Mouse (Mus musculus) forebrain, embryonic 16.5 days (tissue): ENCODE data around the gene Ftcd. TPM values are rescaled to one million over a fixed set of nuclear protein-coding genes. Genes with fewer than 3 reads are reported as not detected.

Experiments
- ATAC-seq: fragments of 200-750 bp; cut with Nextera tagmentation; 2 replicates; pipeline ENCODE4 v1.8.0; 2017; ENCODE audit warnings: mild to moderate bottlenecking, moderate library complexity
- H3K27ac ChIP-seq: fragments of 300-500 bp; sonication (generic); 2 replicates; pipeline ENCODE4 v1.5.1; 2014; ENCODE audit warnings: low read length, control low read depth
- H3K27me3 ChIP-seq: fragments of 300-500 bp; sonication (generic); replicated peaks from 2 replicates; pipeline ENCODE4 v1.6.1; 2014; ENCODE audit warnings: low read length; ENCODE audit not compliant: control insufficient read depth, insufficient read depth
- H3K36me3 ChIP-seq: fragments of 300-500 bp; sonication (generic); 2 replicates; pipeline ENCODE4 v1.6.1; 2014; ENCODE audit not compliant: control insufficient read depth, insufficient read depth
- H3K4me1 ChIP-seq: fragments of 300-500 bp; sonication (generic); replicated peaks from 2 replicates; pipeline ENCODE4 v1.6.1; 2014; ENCODE audit warnings: low read length; ENCODE audit not compliant: control insufficient read depth, insufficient read depth
- H3K4me2 ChIP-seq: fragments of 300-500 bp; sonication (generic); 2 replicates; pipeline ENCODE4 v1.6.1; 2014; ENCODE audit warnings: mild to moderate bottlenecking, low read length, control low read depth
- H3K4me3 ChIP-seq: fragments of 300-500 bp; sonication (generic); replicated peaks from 2 replicates; pipeline ENCODE4 v1.5.1; 2014; ENCODE audit warnings: mild to moderate bottlenecking, low read length, control low read depth
- H3K9ac ChIP-seq: fragments of 300-500 bp; sonication (generic); replicated peaks from 2 replicates; pipeline ENCODE4 v1.6.1; 2014; ENCODE audit warnings: low read depth, low read length, control low read depth
- H3K9me3 ChIP-seq: fragments of 300-500 bp; sonication (generic); 2 replicates; pipeline ENCODE4 v1.6.1; 2016; ENCODE audit warnings: low read length; ENCODE audit not compliant: control insufficient read depth
- WGBS: fragments of 180-500 bp; shearing (Covaris S2); extraction: QIAGEN DNeasy Blood & Tissue Kit; methylation state at CpG from one replicate; pipeline ENCODE4 v1.1.7; 2014; 5-methylcytosine and 5-hydroxymethylcytosine counted together
- polyA plus RNA-seq: library from polyadenylated mRNA; unstranded; fragments of >200 nt; fragmentation: Nextera tagmentation; extraction: Ambion mirVana; gene quantifications from 2 replicates; pipeline ENCODE4 v1.2.1, GENCODE M21; 2015

The Ftcd gene
- polyA plus RNA-seq, 1 experiment from 2014 or later = 0.15 TPM

DNA sequence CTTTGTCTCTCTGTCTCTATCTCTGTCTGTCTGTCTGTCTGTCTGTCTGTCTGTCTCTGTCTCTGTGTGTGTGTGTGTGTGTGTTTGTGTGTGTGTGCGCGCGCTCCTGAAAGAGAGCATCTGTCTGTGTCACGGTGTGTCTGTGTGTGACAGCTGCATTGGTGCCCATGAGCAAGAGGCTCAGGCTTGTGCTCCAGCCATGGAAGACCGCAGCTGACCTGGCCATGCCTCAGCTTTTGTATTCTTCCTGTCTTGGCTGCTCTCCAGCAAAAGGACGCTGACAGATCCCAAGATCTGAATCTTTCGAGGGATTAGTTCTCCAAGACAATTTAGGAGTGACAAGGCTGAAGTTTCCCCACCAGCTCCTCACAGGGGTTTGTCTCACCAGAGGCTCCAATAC is 49.5 kb downstream of the Ftcd start:
- no peaks in the 10 kb centered on the region for H3K9me3 ChIP-seq
- H3K36me3 ChIP-seq = no peaks in the 10 kb centered on the region
- no peaks in the 10 kb centered on the region for H3K27me3 ChIP-seq
- H3K4me2 ChIP-seq = no peak overlapping the region
- H3K4me1 ChIP-seq = peaks cover 6% of the 10 kb centered on the region; the same call in 1 of the 2 replicates
- no peak overlapping the region for H3K9ac ChIP-seq
- H3K4me3 ChIP-seq = no peak overlapping the region
- ATAC-seq = no peak
- WGBS = 67% methylated on average over 7 of the region's 7 CpGs
- H3K27ac ChIP-seq = no peak overlapping the region

DNA sequence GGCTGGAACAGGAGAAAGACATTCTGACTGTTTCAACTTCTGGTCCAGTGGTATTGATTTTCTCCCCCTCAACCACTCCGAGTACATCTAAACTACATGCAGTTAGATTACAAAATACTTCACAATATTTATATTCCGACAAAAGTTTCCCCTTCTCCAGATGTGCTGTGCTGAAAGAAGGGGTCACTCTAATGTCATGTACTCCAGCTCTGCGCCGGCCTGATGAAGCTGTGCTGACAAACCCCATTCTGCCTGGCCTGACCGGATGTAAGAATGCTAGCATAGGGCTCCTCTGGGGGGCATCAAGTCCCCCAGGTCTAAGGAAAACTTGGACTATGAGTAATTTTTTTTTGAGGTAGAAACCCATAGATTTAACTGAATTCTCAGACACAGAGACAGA is 52.3 kb downstream of the Ftcd start:
- Histone ChIP-seq H3K9me3 (no peaks in the 10 kb centered on the region), H3K27ac (no peak overlapping the region), H3K36me3 (no peaks in the 10 kb centered on the region), H3K27me3 (no peaks in the 10 kb centered on the region), H3K4me1 (peaks cover 6% of the 10 kb centered on the region; the same call in 1 of the 2 replicates), H3K9ac (no peak overlapping the region), H3K4me3 (no peak overlapping the region), H3K4me2 (no peak overlapping the region)
- WGBS = 94% methylated on average over 5 of the region's 5 CpGs
- ATAC-seq = no peak

GRCm38 (mm10) chr10:76630657-76631056 is 55.2 kb downstream of the Ftcd start:
- H3K27me3 ChIP-seq = no peaks in the 10 kb centered on the region
- H3K9ac ChIP-seq = no peak overlapping the region
- no peaks in the 10 kb centered on the region for H3K9me3 ChIP-seq
- ATAC-seq = no peak
- no peak overlapping the region for H3K27ac ChIP-seq
- no peaks in the 10 kb centered on the region for H3K36me3 ChIP-seq
- H3K4me3 ChIP-seq = no peak overlapping the region
- 88% methylated on average over 1 of the region's 1 CpGs for WGBS
- no peak overlapping the region for H3K4me2 ChIP-seq
- H3K4me1 ChIP-seq = no peaks in the 10 kb centered on the region

- Histone ChIP-seq H3K36me3 (no peaks in the 10 kb centered on the region), H3K27me3 (no peaks in the 10 kb centered on the region), H3K9me3 (no peaks in the 10 kb centered on the region), H3K4me2 (no peak overlapping the region), H3K27ac (no peak overlapping the region), H3K9ac (no peak overlapping the region), H3K4me3 (no peak overlapping the region), H3K4me1 (no peaks in the 10 kb centered on the region)
- 85% methylated on average over 8 of the region's 8 CpGs for WGBS
- no peak for ATAC-seq
Measured at GRCm38 (mm10) chr10:76632630-76633029, 57.2 kb downstream of the Ftcd start.

DNA sequence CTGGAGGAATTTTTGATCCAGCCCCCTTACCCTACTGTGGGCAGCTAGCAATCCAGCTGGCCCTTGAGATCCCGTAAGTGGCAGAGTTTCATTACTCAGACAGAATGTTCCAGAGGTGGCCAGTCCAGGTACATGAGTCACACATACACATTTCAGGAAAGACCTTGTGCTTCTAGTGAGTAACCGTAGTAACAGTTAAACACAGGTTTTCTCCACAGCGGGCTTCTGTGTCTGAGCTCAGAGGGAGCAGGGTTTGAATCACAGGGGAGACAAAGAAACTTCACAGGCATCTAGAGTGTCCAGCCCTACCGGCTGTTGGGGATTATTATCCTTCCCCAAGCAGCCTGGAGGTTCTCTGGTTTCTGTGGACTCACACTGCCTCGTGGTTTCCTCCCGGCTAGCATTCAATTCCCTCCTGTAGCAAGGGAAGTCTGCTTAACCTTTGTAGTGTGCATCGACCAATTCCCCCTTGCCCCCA is 58.7 kb downstream of the Ftcd start:
- no peaks in the 10 kb centered on the region for H3K9me3 ChIP-seq
- no peak overlapping the region for H3K4me3 ChIP-seq
- no peaks in the 10 kb centered on the region for H3K27me3 ChIP-seq
- H3K4me1 ChIP-seq = no peaks in the 10 kb centered on the region
- ATAC-seq = no peak
- 40% methylated on average over 7 of the region's 7 CpGs for WGBS
- no peak overlapping the region for H3K9ac ChIP-seq
- H3K27ac ChIP-seq = no peak overlapping the region
- no peaks in the 10 kb centered on the region for H3K36me3 ChIP-seq
- no peak overlapping the region for H3K4me2 ChIP-seq

DNA sequence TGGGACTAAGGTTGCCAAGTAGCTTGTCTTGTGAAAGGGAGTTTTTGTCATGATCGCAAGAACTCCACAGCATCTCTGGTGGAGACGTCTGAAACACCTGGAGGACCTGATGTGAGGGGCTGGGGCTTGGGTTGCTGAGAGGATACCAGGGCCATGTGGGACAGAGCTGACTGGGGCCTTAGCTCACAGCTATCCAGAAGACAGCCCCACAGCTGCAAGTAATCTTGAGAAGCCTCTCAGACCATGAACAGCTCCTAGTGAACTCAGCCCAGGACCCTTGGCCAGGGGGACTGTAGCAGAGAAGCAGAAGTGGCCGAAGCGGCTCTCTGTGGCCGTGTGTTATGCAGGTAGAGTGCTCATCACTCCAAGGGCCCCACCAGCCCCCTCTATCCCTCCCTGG is 59.1 kb downstream of the Ftcd start:
- Histone ChIP-seq H3K4me2 (no peak overlapping the region), H3K27ac (no peak overlapping the region), H3K27me3 (no peaks in the 10 kb centered on the region), H3K9ac (no peak overlapping the region), H3K4me3 (no peak overlapping the region), H3K9me3 (no peaks in the 10 kb centered on the region), H3K4me1 (no peaks in the 10 kb centered on the region), H3K36me3 (no peaks in the 10 kb centered on the region)
- WGBS = 78% methylated on average over 5 of the region's 5 CpGs
- ATAC-seq = no peak

DNA sequence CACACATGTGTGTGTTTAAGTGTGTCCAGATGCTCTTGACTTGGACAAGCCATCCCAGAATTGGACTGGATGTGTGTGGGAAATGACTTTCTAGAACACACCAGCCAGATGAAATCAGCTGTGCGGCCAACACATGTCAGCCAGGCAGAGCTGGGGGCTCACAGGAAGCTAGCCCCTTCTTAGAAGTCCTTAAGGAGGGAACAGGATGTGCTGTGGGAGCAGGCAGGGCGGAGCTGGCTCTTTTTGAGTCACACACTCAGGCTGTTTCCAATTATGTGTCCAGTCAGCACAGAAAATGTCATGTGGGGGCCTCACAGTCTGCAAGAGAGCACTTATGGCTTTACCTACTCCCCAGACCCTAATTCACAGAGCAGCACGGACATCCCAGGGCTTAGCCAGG is 60.6 kb downstream of the Ftcd start:
- WGBS = 76% methylated on average over 3 of the region's 3 CpGs
- Histone ChIP-seq H3K27ac (no peak overlapping the region), H3K9ac (no peak overlapping the region), H3K9me3 (no peaks in the 10 kb centered on the region), H3K4me1 (no peaks in the 10 kb centered on the region), H3K36me3 (no peaks in the 10 kb centered on the region), H3K4me2 (no peak overlapping the region), H3K4me3 (no peak overlapping the region), H3K27me3 (no peaks in the 10 kb centered on the region)
- no peak for ATAC-seq

DNA sequence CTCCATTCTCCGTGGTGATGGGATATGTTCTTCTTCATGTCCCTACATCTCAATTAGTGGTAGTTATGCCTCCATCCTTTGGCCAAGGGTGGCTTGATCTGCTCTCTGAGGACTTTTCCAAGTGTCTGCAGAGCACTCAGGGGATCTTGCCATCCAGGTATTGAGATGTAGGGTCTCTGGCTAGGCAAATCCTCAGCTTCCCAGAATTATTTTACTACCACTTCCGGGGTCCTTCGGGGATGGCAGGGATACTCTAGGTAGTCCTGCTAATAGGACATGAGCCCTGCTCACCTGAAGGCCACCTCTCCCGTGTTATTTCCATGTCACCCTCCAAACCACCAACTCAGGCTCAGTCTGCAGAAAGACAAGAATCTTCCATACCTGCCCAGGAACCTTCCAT is 61.2 kb downstream of the Ftcd start:
- no peak overlapping the region for H3K27ac ChIP-seq
- no peaks in the 10 kb centered on the region for H3K36me3 ChIP-seq
- 83% methylated on average over 4 of the region's 4 CpGs for WGBS
- no peak for ATAC-seq
- H3K4me2 ChIP-seq = no peak overlapping the region
- no peaks in the 10 kb centered on the region for H3K27me3 ChIP-seq
- no peaks in the 10 kb centered on the region for H3K9me3 ChIP-seq
- H3K9ac ChIP-seq = no peak overlapping the region
- H3K4me1 ChIP-seq = no peaks in the 10 kb centered on the region
- no peak overlapping the region for H3K4me3 ChIP-seq
